Mouse (Mus musculus) lung, postnatal 0 days (tissue): ENCODE measurements around the gene Aldh1l1. TPM values are rescaled to one million over a fixed set of nuclear protein-coding genes. Genes with fewer than 3 reads are reported as not detected.

Experiments
- ATAC-seq: fragments of 200-750 bp; cut with Nextera tagmentation; 2 replicates; pipeline ENCODE4 v1.8.0; 2017; ENCODE audit warnings: moderate library complexity
- DNase-seq: peaks from one replicate; pipeline ENCODE4 v3.0.0-alpha.2; 2016; ENCODE audit warnings: low spot score
- H3K27ac ChIP-seq: fragments of 300-500 bp; sonication (generic); 2 replicates; pipeline ENCODE4 v1.5.1; 2014; ENCODE audit warnings: antibody characterized with exemption, mild to moderate bottlenecking, low read length, mixed read lengths
- H3K27me3 ChIP-seq: fragments of 300-500 bp; sonication (generic); replicated peaks from 2 replicates; pipeline ENCODE4 v1.6.1; 2014; ENCODE audit warnings: low read length, mixed read lengths; ENCODE audit not compliant: insufficient read depth
- H3K36me3 ChIP-seq: fragments of 300-500 bp; sonication (generic); 2 replicates; pipeline ENCODE4 v1.6.1; 2014; ENCODE audit warnings: low read length, mixed read lengths; ENCODE audit not compliant: insufficient read depth
- H3K4me1 ChIP-seq: fragments of 300-500 bp; sonication (generic); 2 replicates; pipeline ENCODE4 v1.6.1; 2014; ENCODE audit warnings: antibody characterized with exemption, low read depth, low read length, mixed read lengths; ENCODE audit not compliant: insufficient read depth
- H3K4me2 ChIP-seq: fragments of 300-500 bp; sonication (generic); replicated peaks from 2 replicates; pipeline ENCODE4 v1.6.1; 2014; ENCODE audit warnings: low read depth, mild to moderate bottlenecking, low read length, moderate library complexity, mixed read lengths
- H3K4me3 ChIP-seq: fragments of 300-500 bp; sonication (generic); 2 replicates; pipeline ENCODE4 v1.5.1; 2014; ENCODE audit warnings: low read depth, low read length
- H3K9ac ChIP-seq: fragments of 300-500 bp; sonication (generic); replicated peaks from 2 replicates; pipeline ENCODE4 v1.6.1; 2014; ENCODE audit warnings: low read depth, mild to moderate bottlenecking
- H3K9me3 ChIP-seq: fragments of 300-500 bp; sonication (generic); 2 replicates; pipeline ENCODE4 v1.6.1; 2016; ENCODE audit warnings: low read length, mixed read lengths
- CTCF ChIP-seq: IDR thresholded peaks from 2 replicates; pipeline ENCODE4 v1.5.1; 2016; ENCODE audit warnings: antibody characterized with exemption, mild to moderate bottlenecking
- EP300 ChIP-seq: IDR thresholded peaks from 2 replicates; pipeline ENCODE4 v1.6.1; 2016; ENCODE audit warnings: antibody characterized with exemption, mild to moderate bottlenecking, control low read depth
- WGBS: fragments of 180-500 bp; shearing (Covaris S2); extraction: QIAGEN DNeasy Blood & Tissue Kit; methylation state at CpG from one replicate; pipeline ENCODE4 v1.1.7; 2014; 5-methylcytosine and 5-hydroxymethylcytosine counted together
- polyA plus RNA-seq: library from polyadenylated mRNA; unstranded; fragments of >200 nt; fragmentation: Nextera tagmentation; extraction: Ambion mirVana; gene quantifications from 2 replicates; pipeline ENCODE4 v1.2.1, GENCODE M21; 2015

Aldh1l1 gene
- polyA plus RNA-seq, 1 experiment from 2014 or later: 4.8 TPM

DNA sequence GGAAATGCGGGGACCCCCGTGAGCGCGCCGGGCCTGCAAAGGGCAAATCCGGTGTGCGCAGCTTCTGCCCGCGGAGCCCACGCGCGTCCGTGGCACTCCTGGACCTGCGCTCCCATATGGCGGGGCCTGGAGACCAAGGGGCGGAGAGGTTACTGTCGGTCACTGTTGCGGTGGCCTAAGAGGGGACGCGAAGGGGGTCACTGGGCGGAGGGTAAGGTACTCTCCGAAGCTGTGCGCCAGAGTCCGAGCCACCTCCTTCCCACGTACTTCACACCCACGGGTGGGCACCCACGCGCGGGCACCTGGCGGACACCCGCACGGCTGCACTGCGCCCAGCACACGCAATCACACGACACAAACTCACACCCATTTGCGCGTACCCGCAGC, 23.4 kb upstream of the Aldh1l1 start:
- no peaks in the 10 kb centered on the region for H3K27me3 ChIP-seq
- H3K4me1 ChIP-seq: peaks cover 37% of the 10 kb centered on the region; the same call in 1 of the 2 replicates
- peak; percentile 20 for ATAC-seq
- WGBS: under 1% methylated on average over 31 of the region's 38 CpGs
- peak overlapping the region; percentile 98 for H3K27ac ChIP-seq
- 0 out of 2 replicates have a peak, but pooled peaks cover 4% of the 10 kb centered on the region for H3K36me3 ChIP-seq
- H3K9me3 ChIP-seq: no peaks in the 10 kb centered on the region
- DNase-seq: peak; percentile 48
- TF ChIP-seq EP300 (no peak), CTCF (no peak)
- H3K4me3 ChIP-seq: peak overlapping the region; percentile 81
- H3K4me2 ChIP-seq: peak overlapping the region; percentile 94
- H3K9ac ChIP-seq: peak overlapping the region; percentile 96

DNA sequence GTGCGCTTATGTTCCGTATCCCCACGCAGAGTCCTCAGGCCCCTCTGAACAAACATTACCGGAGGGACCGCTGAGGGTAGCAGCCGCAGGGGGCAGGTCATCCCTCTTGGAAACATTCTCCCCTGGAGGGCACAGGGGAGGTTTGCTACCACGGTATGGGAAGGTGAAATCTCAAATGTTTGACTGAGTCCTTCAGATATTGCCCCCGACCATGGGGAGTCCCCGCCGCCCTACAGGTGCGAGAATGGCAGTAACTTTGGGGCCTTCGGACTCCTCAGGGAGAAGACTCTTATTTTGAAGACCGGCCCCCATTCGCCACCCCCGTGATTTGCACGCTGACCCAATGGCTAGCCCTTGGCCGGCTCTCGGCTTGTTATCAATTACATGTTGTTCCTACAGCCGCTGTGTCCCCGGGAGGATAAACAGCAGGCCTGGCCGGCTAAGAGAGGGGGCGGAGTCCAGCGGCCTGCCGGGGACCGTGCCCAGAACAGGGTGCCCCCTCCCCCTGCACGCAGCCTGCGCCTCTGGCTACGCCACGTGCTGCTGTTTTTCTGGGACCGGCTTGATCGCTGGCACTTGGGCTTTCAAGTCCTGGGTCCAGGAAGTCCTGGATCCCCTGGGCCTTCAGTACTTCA, 22.9 kb upstream of the Aldh1l1 start:
- ATAC-seq (peak; percentile 90), DNase-seq (peak; percentile 98)
- no peaks in the 10 kb centered on the region for H3K27me3 ChIP-seq
- 0 out of 2 replicates have a peak, but pooled peaks cover 4% of the 10 kb centered on the region for H3K36me3 ChIP-seq
- peak overlapping the region; percentile 98 for H3K27ac ChIP-seq
- peaks cover 37% of the 10 kb centered on the region; the same call in 1 of the 2 replicates for H3K4me1 ChIP-seq
- TF ChIP-seq CTCF (peak; percentile 19; the same call in 1 of the 2 replicates), EP300 (peak; percentile 93)
- H3K9ac ChIP-seq: peak overlapping the region; percentile 96
- 2% methylated on average over 31 of the region's 31 CpGs for WGBS
- peak overlapping the region; percentile 94 for H3K4me2 ChIP-seq
- no peaks in the 10 kb centered on the region for H3K9me3 ChIP-seq
- peak overlapping the region; percentile 81 for H3K4me3 ChIP-seq

DNA sequence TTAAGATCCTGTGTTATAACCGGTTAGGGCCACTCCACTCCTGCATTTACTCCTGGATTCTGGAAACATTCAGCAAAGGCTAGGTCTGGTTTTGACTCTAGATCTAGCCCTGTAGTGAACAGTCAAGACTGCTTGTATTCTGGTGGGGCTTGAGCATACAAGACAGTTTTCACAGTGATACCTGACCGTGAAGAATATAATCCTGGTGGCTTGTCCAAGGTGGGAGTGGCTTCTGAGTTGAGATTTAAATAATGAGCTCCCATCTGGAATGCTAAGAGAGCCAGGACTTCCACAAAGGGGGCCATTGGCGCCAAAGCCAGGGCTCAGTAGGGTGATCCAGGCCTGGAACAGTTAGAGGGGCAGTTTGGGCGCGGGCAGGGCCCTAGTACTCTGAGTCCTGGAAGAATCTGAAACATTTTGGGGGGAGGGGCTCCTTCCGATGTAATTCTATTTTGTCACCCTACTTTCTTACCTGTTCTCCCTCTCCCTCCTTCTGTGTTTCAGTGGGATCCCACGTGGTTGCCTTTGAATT, 22.3 kb upstream of the Aldh1l1 start:
- TF ChIP-seq EP300: no peak
- TF ChIP-seq CTCF: no peak
- DNase-seq (peak; percentile 24), ATAC-seq (peak; percentile 1; the same call in 1 of the 2 replicates)
- H3K27me3 ChIP-seq: no peaks in the 10 kb centered on the region
- peak overlapping the region; percentile 98 for H3K27ac ChIP-seq
- H3K4me2 ChIP-seq: peak overlapping the region; percentile 94
- H3K4me1 ChIP-seq: peaks cover 37% of the 10 kb centered on the region; the same call in 1 of the 2 replicates
- H3K9ac ChIP-seq: peak overlapping the region; percentile 40
- WGBS: 37% methylated on average over 7 of the region's 7 CpGs
- H3K4me3 ChIP-seq: peak overlapping the region; percentile 81
- no peaks in the 10 kb centered on the region for H3K9me3 ChIP-seq
- H3K36me3 ChIP-seq: 0 out of 2 replicates have a peak, but pooled peaks cover 4% of the 10 kb centered on the region

DNA sequence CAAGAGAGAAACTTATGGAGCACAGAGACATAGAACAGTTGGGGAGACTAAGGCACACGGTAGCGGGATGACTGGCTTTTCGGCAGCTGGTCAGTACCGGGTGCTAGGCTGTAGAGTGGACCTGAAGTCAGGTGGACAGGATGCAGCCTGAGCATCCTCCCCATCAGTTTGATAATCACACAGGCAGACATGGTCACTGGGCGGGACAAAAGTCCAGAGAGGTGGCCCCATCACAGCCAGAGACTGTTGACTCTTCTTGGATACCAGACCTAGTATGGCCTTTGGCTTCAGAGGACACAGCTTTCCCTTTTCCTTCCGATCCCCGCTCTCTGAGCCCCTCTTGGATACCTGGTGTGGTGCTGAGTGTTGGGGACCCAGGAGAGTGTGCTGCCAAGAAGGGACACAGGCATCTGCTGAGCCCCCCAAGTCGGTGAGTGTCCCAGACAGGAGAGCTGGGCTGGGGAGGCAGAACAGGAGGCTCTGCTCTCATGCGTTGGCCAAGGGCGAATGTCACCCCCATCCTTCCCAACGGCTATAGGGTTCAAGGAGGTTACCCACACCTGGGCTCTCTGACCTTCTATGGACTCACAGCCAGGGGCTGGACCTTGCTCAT, 21.1 kb upstream of the Aldh1l1 start:
- Histone ChIP-seq H3K27me3 (no peaks in the 10 kb centered on the region), H3K4me2 (peak overlapping the region; percentile 94; the same call in 1 of the 2 replicates), H3K36me3 (0 out of 2 replicates have a peak, but pooled peaks cover 4% of the 10 kb centered on the region), H3K9ac (no peak overlapping the region; the same call in 1 of the 2 replicates), H3K27ac (peak overlapping the region; percentile 98), H3K9me3 (no peaks in the 10 kb centered on the region), H3K4me1 (peaks cover 37% of the 10 kb centered on the region; the same call in 1 of the 2 replicates), H3K4me3 (no peak overlapping the region)
- TF ChIP-seq CTCF (no peak), EP300 (no peak)
- DNase-seq: no peak
- 92% methylated on average over 11 of the region's 11 CpGs for WGBS
- no peak for ATAC-seq

DNA sequence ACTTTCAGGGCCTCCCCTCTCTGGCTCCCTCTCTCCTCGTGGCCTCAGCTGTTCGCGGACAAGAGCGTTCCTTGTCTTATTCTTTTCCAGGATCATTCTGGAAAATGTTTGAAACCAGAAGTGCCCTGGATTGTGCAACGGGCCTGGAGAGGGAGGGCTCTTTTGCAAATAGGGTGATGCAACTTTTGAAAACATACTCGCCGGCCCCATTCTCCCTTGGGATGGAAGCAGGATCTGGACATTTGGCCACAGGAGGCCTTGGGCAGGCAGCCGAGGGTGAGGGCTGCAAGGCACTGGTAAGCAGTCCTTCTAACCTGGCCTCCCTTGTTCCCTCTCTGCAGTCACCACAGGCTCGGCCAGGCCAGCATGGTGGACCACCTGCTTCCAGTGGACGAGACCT, 20.1 kb upstream of the Aldh1l1 start:
- 34% methylated on average over 10 of the region's 10 CpGs for WGBS
- no peak overlapping the region for H3K9ac ChIP-seq
- DNase-seq (peak; percentile 93), ATAC-seq (peak; percentile 8)
- peak overlapping the region; percentile 98 for H3K27ac ChIP-seq
- H3K4me2 ChIP-seq: peak overlapping the region; percentile 94; the same call in 1 of the 2 replicates
- H3K9me3 ChIP-seq: no peaks in the 10 kb centered on the region
- H3K4me1 ChIP-seq: peaks cover 44% of the 10 kb centered on the region; the same call in 1 of the 2 replicates
- 0 out of 2 replicates have a peak, but pooled peaks cover 4% of the 10 kb centered on the region for H3K36me3 ChIP-seq
- H3K27me3 ChIP-seq: no peaks in the 10 kb centered on the region
- TF ChIP-seq CTCF (0 out of 2 replicates have a peak, but pooled peaks have one; percentile 1), EP300 (peak; percentile 86)
- no peak overlapping the region for H3K4me3 ChIP-seq

DNA sequence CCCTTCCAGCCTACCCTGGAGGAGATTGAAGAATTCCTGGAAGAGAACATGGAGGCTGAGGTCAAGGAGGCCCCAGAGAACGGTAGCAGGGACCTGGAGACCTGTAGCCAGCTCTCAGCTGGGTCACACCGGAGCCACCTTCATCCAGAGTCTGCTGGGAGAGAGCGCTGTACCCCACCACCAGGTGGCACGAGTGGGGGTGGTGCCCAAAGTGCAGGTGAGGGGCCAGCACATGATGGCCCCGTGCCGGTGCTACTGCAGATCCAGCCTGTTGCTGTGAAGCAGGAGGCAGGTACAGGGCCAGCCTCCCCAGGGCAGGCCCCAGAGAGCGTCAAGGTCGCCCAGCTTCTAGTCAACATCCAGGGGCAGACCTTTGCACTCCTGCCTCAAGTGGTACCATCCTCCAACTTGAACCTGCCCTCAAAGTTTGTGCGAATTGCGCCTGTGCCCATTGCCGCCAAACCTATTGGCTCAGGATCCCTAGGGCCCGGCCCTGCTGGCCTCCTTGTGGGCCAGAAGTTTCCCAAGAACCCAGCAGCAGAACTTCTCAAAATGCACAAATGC, 19.3 kb upstream of the Aldh1l1 start:
- H3K4me1 ChIP-seq: peaks cover 49% of the 10 kb centered on the region; the same call in 1 of the 2 replicates
- no peak overlapping the region for H3K9ac ChIP-seq
- H3K27ac ChIP-seq: peak overlapping the region; percentile 98
- H3K4me3 ChIP-seq: no peak overlapping the region
- no peak for DNase-seq
- no peaks in the 10 kb centered on the region for H3K9me3 ChIP-seq
- 90% methylated on average over 12 of the region's 12 CpGs for WGBS
- TF ChIP-seq EP300 (no peak), CTCF (peak; percentile 14; the same call in 1 of the 2 replicates)
- H3K27me3 ChIP-seq: no peaks in the 10 kb centered on the region
- 0 out of 2 replicates have a peak, but pooled peaks cover 4% of the 10 kb centered on the region for H3K36me3 ChIP-seq
- no peak overlapping the region for H3K4me2 ChIP-seq
- no peak for ATAC-seq
